Mouse (Mus musculus): ENCODE measurements around the gene Fam227b. TPM values are rescaled to one million over a fixed set of nuclear protein-coding genes. Genes with fewer than 3 reads are reported as not detected.

Gene Fam227b
- polyA plus RNA-seq, 1 experiment from 2014 or later = not detected

DNA sequence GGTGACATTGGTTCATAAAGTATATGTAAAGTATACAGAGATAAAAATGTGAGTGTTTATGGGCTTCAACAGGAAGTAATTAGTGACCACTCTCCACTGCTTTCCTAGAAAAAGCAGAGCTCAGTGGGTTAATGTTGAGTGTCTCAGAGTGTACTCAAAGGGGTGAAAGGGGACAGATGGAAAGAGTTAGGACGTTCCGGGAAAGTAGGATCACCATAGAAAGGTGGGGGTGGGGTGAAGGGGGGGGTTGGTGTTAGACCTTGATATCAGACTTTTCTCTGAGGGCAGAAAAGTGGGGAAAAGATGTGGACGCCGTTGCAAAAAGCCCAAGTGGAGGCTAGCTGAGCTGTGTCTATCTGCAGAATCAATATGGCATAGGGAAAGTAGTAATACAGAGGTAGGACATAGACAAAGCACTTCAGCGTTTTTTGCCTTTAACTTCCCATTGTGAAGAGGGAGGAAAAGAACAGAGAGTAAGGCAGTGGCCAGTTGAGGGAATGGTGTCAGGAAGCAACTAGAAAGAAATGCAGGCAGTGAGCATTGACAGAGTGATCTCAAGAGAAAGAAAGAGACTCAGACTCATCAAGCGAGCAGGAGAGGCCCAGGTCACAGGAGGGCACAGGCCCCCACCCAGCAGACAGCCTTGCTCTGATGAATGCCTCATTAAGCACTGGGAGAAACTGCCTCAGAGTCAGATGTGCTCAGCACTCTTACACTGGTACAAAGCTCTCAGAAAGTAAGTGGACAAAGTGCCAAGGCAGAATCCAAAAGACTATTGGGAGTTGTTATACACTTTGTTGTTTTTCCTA lies 98.9 kb downstream of the Fam227b start:
- peak overlapping the region; percentile 84 for H3K27ac ChIP-seq
- 14% methylated on average over 6 of the region's 6 CpGs for WGBS
- H3K4me3 ChIP-seq = peak overlapping the region; percentile 13; the same call in 1 of the 2 replicates
- H3K36me3 ChIP-seq = no peaks in the 10 kb centered on the region
- no peaks in the 10 kb centered on the region for H3K9me3 ChIP-seq (replicated peaks)
- peak; percentile 47 for DNase-seq (ENCODE audit: low spot score)
- peaks cover 27% of the 10 kb centered on the region for H3K4me1 ChIP-seq
- no peaks in the 10 kb centered on the region for H3K27me3 ChIP-seq (ENCODE audit: low read depth, poor library complexity, severe bottlenecking)

DNA sequence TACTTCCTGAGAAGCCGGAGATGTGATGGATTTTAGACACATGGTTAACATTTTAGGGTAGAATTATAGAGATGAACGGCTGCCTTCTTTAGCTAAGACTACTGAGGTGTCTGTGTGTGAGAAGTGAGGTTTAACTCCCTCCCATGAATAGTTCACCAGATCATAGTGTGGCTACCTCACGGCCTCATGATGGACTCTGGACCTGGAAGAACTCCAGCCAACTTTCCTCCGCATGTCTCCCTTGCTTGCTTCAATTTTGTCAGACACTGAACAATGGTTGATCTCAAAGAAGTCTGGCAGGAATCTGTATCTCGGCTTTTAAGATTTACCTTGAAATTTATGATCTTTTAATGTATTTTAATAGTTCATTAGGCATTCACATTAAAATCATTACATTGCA lies 106.2 kb downstream of the Fam227b start:
- Histone ChIP-seq H3K36me3 (no peaks in the 10 kb centered on the region), H3K4me1 (peaks cover 9% of the 10 kb centered on the region; the same call in 1 of the 2 replicates), H3K27me3 (ENCODE audit: low read depth, poor library complexity, severe bottlenecking) (no peaks in the 10 kb centered on the region), H3K4me3 (no peak overlapping the region), H3K27ac (no peak overlapping the region), H3K9me3 (replicated peaks) (no peaks in the 10 kb centered on the region)
- DNase-seq (ENCODE audit: low spot score) = no peak
- WGBS = 89% methylated on average over 5 of the region's 5 CpGs

DNA sequence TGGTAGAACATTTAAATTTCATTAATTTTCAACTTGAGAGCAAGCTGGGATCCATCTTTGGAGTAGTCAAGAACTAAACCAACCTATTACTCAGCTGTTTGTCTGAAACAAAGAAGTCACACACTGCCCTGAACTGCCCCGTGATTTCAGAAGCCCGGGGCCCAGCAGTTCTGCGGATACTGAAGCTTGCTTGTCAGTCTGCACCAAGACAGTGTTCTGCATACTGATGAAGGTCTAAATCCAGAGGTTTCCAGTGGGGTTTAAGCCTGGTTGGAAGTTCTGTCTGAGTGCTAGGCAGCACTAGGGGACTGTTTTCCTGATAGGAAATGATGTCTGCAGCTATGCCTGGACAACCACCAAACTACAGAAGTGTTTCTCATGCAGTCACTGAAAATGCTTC lies 109.1 kb downstream of the Fam227b start:
- H3K27ac ChIP-seq = 0 out of 2 replicates have a peak overlapping the region, but pooled peaks have one; percentile 26
- no peak overlapping the region for H3K4me3 ChIP-seq
- H3K27me3 ChIP-seq (ENCODE audit: low read depth, poor library complexity, severe bottlenecking) = no peaks in the 10 kb centered on the region
- H3K36me3 ChIP-seq = no peaks in the 10 kb centered on the region
- peaks cover 9% of the 10 kb centered on the region; the same call in 1 of the 2 replicates for H3K4me1 ChIP-seq
- no peak for DNase-seq (ENCODE audit: low spot score)
- WGBS = 90% methylated on average over 3 of the region's 3 CpGs
- no peaks in the 10 kb centered on the region for H3K9me3 ChIP-seq (replicated peaks)

DNA sequence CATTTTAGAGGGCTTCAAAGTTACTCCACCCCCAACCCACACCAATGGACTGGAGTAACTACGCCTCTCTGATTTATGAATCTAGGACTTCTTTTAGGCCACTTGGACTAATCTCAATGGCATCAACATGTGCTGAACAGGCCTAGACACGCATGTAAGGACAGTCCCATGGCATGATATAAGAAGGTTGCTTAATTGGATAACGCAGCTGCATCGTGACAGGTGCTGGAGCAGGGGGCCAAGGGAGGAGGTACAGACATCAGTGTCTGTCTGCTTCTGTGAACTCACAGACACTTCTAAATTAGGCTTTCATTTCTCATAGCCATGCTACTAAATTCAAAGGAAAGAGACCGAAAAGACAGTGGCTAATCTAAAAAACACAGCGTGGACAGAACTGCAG lies 110.6 kb downstream of the Fam227b start:
- Histone ChIP-seq H3K4me1 (peaks cover 9% of the 10 kb centered on the region; the same call in 1 of the 2 replicates), H3K9me3 (replicated peaks) (no peaks in the 10 kb centered on the region), H3K27me3 (ENCODE audit: low read depth, poor library complexity, severe bottlenecking) (no peaks in the 10 kb centered on the region), H3K4me3 (no peak overlapping the region), H3K36me3 (no peaks in the 10 kb centered on the region), H3K27ac (no peak overlapping the region)
- DNase-seq (ENCODE audit: low spot score) = no peak
- 91% methylated on average over 6 of the region's 6 CpGs for WGBS

DNA sequence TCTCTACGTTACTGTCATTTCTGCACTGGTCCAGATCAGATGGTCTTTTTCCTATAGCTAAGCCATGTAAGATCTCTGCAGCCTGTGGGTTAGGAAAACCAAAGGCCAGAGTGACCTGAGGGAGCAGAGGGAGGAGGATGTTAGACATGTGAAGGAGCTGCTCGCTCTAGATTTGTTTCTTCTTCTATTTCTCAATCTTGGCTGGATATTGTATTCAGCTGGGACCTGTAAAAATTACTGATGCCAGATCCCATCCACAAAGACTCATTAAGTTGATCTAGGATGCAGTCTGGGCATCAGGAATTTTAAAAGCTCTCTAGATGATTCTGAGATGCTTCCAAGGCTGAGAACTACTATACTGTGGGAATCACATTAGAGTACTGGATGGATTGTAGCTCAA lies 111.2 kb downstream of the Fam227b start:
- Histone ChIP-seq H3K27me3 (ENCODE audit: low read depth, poor library complexity, severe bottlenecking) (no peaks in the 10 kb centered on the region), H3K4me1 (peaks cover 9% of the 10 kb centered on the region; the same call in 1 of the 2 replicates), H3K9me3 (replicated peaks) (no peaks in the 10 kb centered on the region), H3K4me3 (no peak overlapping the region), H3K36me3 (no peaks in the 10 kb centered on the region), H3K27ac (no peak overlapping the region)
- WGBS = 86% methylated on average over 2 of the region's 2 CpGs
- DNase-seq (ENCODE audit: low spot score) = no peak

DNA sequence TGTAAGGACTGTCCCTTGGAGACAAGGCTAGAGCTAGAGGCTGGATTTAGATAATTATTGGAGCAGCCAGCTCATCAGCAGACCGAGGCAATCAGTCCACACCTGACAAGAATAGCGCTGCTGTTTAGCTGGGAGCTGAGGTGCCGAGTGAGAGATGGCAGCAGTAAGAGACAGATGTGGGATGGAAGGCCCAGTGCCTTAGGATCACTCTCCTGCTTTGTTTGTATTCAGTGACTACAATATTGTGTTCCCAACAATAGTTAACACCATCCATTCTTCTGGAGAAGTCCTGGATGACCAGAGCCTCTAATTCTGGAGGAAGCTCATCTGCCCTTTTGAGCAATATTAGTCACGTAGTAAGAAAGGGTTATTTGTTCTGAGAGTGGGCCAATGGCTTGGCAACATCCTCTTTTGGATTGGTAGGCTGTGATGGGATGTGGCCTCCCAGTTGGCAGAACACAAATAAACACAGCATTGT lies 112.4 kb downstream of the Fam227b start:
- Histone ChIP-seq H3K4me1 (peaks cover 13% of the 10 kb centered on the region), H3K27me3 (ENCODE audit: low read depth, poor library complexity, severe bottlenecking) (no peaks in the 10 kb centered on the region), H3K27ac (no peak overlapping the region), H3K36me3 (no peaks in the 10 kb centered on the region), H3K4me3 (no peak overlapping the region), H3K9me3 (replicated peaks) (no peaks in the 10 kb centered on the region)
- 71% methylated on average over 4 of the region's 4 CpGs for WGBS
- no peak for DNase-seq (ENCODE audit: low spot score)

DNA sequence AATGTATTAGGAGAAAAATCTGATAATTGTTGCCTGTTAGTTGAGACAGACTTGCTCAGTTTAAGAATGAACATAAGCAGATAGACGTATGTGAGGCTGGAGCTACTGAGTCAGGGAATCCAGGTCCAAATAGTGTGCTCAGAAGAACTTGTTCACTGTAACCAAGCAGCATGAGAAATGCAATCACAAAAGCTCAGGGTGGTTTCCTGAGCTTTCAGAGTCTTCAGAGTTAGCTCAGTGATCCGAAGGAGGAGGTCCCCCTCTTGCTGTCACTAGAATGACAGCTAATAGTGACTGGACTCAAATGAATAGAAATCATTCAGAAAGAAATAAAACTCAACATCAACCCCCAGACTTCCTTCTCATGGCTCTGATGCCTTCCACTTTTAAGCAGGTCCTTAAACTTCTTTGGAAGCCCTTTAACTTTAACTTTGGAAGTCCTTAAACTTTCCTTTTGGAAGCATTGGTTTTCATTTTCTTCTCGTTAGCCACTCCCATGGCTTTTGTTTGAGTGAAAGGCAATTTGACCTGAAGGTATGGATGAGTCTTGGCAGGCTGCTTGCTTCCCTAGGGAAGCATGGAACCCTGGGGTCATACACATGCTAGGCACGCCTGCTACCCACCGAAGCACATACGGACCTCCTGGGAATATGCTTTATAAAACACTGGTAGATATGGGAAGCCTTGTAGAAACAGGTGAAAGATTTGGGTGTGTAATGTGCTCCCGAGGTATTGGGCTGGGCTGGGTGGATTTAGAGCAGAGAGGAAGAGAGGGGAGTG lies 113.4 kb downstream of the Fam227b start:
- no peaks in the 10 kb centered on the region for H3K27me3 ChIP-seq (ENCODE audit: low read depth, poor library complexity, severe bottlenecking)
- DNase-seq (ENCODE audit: low spot score) = no peak
- H3K9me3 ChIP-seq (replicated peaks) = no peaks in the 10 kb centered on the region
- no peak overlapping the region for H3K4me3 ChIP-seq
- H3K27ac ChIP-seq = no peak overlapping the region
- H3K4me1 ChIP-seq = peaks cover 13% of the 10 kb centered on the region
- 87% methylated on average over 7 of the region's 7 CpGs for WGBS
- H3K36me3 ChIP-seq = no peaks in the 10 kb centered on the region

DNA sequence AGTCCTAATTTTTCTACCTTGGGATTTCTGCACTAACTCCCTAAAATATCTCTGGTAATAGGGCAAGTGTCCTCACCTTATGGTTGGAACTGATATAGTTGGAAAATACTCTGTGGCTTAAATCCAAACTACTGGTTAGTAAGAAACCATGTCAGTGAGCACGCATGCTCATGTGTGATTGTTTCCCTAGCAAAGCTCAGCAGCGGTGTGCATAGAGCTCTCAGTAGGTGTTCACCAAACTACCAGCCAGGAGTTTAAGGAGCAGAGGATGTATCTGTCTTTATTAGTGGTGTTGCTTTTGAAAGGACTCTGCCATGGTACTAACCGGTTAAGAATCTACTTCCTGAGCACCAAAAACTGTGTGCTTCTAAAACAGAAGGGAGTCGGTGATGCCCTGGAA lies 115.7 kb downstream of the Fam227b start:
- no peak overlapping the region for H3K4me3 ChIP-seq
- no peaks in the 10 kb centered on the region for H3K27me3 ChIP-seq (ENCODE audit: low read depth, poor library complexity, severe bottlenecking)
- H3K36me3 ChIP-seq = no peaks in the 10 kb centered on the region
- WGBS = 90% methylated on average over 4 of the region's 4 CpGs
- no peaks in the 10 kb centered on the region for H3K9me3 ChIP-seq (replicated peaks)
- H3K27ac ChIP-seq = no peak overlapping the region
- DNase-seq (ENCODE audit: low spot score) = no peak
- peaks cover 13% of the 10 kb centered on the region for H3K4me1 ChIP-seq

DNA sequence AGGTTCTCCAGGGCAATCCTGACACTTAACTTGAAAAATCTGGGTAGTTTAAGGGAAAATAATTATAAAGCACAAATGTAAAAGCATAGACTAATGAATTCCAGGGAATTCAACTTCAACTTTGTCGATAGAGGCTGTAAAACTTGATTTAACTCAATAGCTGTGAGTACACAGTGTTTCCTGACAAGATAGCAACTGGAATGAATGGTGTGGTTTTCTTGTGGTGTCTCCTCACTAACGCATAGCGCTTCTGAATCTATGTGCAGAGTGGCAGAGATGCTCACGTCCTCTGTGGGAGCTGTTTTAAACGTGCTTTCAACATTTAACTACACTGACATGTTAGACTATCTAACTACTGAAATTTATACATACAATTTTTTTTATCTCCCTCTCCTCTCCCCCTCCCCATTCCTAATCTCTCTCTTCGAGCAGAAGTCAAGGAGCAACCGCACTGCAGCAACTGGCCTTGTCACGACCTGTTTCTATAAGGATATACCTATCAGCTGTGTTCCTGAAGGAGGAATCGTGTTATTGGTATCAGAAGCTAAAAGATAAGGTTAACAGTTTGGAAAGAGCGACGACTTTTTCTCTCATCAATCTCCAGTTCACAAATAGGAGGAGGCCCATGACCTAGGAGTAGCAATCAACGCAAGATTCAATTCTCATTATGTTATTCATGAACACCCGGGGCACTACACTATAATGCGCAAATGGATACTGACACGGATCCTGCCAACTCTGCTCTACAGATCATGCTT lies 116.6 kb downstream of the Fam227b start:
- Histone ChIP-seq H3K4me3 (no peak overlapping the region), H3K4me1 (peaks cover 13% of the 10 kb centered on the region), H3K27me3 (ENCODE audit: low read depth, poor library complexity, severe bottlenecking) (no peaks in the 10 kb centered on the region), H3K27ac (no peak overlapping the region), H3K36me3 (no peaks in the 10 kb centered on the region), H3K9me3 (replicated peaks) (no peaks in the 10 kb centered on the region)
- no peak for DNase-seq (ENCODE audit: low spot score)
- WGBS = 90% methylated on average over 15 of the region's 15 CpGs

DNA sequence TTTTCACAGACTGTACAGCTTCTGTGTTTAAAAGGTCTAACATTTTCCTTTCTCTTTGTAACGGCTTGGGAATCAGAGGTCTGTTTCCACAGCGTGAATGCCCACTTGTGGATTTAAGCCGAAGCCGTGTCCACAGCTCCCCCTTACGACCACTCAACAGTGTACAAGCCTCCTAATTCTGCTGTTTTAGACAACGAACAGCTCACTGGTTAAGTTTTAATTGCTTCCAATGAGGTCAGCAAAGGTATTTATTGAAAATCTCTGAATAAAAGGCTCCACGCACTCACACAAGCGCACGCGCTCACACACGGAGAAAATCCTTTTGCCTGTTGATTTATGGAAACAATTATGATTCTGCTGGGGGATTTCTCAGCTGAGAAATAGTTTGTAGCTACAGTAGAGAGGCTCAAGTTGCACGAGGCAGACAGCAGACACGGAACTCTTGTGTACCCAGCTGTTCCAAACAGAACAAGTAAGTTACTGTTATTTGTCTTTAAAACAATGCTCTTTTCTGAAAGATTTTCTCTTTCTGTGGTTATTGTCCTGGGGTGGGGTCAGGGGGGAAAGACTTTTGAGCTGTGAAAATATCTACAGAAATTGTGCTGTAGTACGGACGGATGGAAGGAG lies 117.3 kb downstream of the Fam227b start, which contains the start of gene Fgf7:
Gene Fgf7 (plus strand): TSS at position 280 of the 627 bp plus-strand sequence.
- Histone ChIP-seq H3K27me3 (ENCODE audit: low read depth, poor library complexity, severe bottlenecking) (no peaks in the 10 kb centered on the region), H3K27ac (peak within 1 kb of the TSS; percentile 46; the same call in 1 of the 2 replicates), H3K4me3 (no peak within 1 kb of the TSS), H3K36me3 (no peaks in the 10 kb centered on the region), H3K4me1 (peaks cover 13% of the 10 kb centered on the region), H3K9me3 (replicated peaks) (no peaks in the 10 kb centered on the region)
- 74% methylated on average over 15 of the region's 15 CpGs for WGBS
- DNase-seq (ENCODE audit: low spot score) = peak; percentile 33

DNA sequence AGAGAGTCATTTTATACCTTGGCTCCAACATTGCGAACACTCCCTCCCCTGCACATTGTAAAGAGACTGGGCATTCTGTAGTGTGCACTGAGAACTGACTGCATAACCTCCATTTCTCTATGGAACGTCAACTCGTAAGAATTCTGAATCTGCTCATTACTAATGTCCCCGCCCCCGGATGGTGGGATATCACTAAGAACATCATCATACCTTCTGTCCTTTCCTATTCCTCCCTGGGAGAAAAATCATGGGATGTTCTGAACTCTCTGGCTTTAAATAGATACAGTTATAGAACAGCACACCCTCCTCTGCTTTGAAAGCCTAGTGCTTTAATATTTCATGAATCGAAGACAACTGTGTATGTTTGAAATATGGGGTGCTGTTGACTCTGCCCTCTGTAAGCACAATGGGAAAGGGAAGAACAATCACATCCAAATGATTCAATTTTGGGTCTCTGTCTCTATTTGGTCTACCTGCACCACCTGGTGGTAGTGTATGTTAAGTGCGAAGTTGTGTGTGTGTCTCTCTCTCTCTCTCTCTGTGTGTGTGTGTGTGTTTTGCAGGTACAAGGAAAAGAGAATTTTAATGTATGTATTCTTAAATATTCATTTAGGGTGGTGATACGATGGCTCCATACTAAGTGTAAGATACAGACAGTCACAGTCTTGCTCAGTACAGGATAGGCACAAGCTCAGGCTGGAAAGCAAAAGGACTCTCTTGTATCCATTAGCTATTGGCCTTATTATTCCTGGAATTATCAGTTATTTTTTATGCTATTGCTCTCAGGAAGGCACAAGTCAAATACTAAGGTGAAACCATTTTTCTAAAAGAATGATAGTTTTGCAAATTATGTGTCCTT lies 118.5 kb downstream of the Fam227b start:
- WGBS = 83% methylated on average over 8 of the region's 8 CpGs
- H3K27me3 ChIP-seq (ENCODE audit: low read depth, poor library complexity, severe bottlenecking) = no peaks in the 10 kb centered on the region
- no peaks in the 10 kb centered on the region for H3K9me3 ChIP-seq (replicated peaks)
- DNase-seq (ENCODE audit: low spot score) = no peak
- H3K27ac ChIP-seq = no peak overlapping the region
- no peaks in the 10 kb centered on the region for H3K36me3 ChIP-seq
- H3K4me1 ChIP-seq = peaks cover 13% of the 10 kb centered on the region
- no peak overlapping the region for H3K4me3 ChIP-seq

Measured in limb, embryonic 10.5 days (tissue).